Mouse (Mus musculus) lung, postnatal 4 days (tissue): ENCODE results near the gene Skap2.

Experiments
- DNase-seq, 2 experiments: peaks; one replicate each; pipeline ENCODE4 v3.0.0; 2021

Skap2 gene

GRCm38 (mm10) chr6:52004995-52005394 is 7.4 kb downstream of the Skap2 start:
- no peak for DNase-seq

DNA sequence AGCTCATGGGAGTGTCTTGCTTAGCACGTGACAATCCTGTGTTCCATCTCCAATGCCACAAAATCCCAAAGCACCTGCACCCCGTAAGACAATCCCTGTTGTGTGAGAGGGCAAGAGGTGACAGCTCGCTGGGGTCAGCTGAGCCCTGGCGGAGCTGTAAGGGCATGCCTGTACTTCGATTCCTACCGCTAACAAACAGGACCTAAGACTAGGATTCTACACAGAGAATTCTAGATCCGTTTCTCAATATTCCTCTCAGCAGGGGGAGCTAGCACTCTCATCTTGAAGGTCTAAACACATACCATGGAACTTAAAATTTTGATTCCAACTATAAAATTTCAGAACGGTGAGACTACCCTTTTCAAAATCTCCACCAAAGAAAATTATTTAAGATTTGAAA is 9.7 kb downstream of the Skap2 start:
- peak in 1 of 2 experiments; percentile 56 for DNase-seq

DNA sequence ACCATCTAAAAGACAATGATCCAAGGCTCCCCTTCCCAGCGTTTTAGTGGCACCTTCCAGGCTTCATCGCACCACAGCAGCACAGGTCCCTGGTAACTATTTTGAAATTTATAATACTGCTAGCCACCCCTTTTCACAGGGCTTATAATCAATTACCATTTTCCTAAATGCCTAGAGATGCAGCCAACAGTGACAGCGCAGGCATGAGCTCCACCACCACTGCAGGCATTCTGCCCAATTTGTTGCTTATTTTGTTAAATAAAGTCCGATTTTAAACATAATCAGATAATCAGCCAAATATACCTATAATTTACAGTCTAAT is 13.2 kb downstream of the Skap2 start:
- no peak for DNase-seq

GRCm38 (mm10) chr6:51998409-51999156 is 13.8 kb downstream of the Skap2 start:
- DNase-seq, result peak in 1 of 2 experiments; percentile 33

DNA sequence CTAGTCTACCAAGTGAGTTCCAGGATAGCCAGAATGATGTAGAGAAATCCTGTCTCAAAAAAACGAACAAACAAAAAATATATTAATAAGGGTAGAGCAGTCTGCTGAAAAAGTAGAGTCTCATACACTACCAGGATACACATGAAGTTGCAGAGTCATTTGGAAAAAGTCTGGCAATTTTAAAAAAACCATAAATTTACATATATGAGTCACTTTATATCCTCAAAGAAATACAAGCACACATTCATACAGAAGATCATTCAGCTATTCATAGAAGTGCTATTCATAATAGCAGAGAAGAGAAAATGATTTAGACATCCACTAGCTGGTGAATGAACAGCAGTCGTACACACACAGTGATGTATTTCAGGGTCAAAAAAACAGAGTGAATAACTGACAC is 24.4 kb downstream of the Skap2 start:
- DNase-seq, result no peak

DNA sequence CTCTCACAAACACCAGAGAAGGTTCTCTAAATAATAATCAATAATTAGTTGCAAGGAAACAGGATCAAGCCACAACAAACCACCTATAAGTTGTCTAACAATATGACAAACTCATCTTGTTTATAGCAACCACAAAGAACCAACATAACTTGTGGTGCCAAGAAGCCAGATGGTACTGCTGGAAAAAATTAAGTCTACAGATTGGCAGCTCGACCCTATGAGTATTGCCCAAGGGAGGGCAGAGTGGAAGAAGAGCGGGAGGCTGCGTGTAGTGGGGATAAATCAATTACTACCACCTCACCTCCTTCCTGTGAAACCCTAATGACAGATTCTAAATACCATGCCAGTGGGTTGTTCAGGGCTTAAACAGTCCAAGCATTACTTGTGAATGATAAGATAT is 34.7 kb downstream of the Skap2 start:
- no peak for DNase-seq

GRCm38 (mm10) chr6:51975751-51976150 is 36.6 kb downstream of the Skap2 start:
- DNase-seq, result peak in 1 of 2 experiments; percentile 51

- no peak for DNase-seq
Measured at GRCm38 (mm10) chr6:51958992-51959391, 53.4 kb downstream of the Skap2 start.

DNA sequence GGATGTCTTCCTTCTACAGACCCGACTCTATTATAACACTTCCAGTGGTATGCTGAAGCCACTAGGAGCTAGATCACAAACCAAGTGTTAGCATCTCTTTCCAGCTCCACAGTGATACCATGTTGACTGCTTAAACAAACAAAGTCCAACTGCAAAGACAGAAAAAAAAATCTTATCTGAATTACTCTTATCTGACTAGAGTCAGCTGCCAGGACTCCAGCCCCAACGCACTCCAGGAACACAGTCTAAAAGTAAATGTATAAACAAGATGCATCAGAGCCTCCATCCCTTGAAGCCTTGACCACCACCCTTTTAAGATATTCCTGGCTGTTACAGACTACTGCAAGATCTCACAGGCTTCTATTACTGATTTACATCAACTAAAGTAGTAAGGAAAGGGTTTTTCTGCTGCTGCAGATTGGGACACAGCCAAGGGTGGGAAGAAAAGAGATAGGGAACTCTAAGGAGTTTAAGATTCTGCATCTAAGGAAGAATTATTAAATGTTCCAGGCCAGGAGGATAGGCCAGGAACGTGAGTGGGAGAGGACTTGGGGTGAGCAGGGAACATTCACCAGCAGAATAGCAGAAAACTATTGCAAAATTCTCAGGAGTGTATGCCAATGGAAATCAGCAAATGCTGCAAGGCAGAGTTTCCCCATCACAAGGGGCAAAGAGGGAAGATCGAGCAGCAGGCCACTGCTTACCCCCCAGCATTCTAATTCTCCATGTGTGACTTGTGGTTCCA is 56.1 kb downstream of the Skap2 start:
- no peak for DNase-seq

DNA sequence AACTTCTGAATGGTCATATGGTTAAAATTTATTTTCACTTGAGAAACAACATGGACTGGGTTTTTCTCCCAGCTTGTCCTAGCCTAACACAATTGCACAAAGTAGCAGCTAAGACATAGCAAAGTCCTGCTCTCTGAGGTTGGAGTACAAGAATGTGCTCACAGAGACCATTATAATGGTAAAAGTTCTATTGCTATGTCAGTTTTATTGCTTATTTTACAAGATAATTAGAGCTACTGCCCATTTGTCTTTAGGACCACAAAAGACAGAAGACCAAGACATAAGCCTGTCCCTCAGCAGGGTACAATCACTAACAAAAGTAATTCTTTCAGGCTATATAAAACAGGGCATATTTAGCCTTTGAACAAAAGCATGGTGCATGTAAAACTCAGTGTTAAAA is 64.7 kb downstream of the Skap2 start:
- no peak for DNase-seq

DNA sequence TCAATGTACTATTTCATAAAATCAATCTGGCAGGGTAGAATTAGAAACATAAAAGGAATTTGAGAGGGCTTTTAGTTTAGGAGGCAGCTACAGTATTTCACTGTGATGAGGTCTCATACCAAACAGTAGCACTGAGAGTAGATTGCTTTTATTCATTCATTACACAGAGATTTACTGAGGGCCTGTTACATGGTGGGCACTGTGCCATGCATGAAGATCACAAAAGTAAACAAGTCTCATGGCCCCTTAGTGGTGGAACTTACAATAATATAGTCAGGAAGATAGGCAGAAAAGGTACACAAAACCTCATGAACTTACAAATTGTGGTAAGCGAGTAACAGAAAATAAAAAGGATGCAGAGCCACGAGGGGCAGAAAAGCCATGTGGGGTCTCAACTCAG is 67.4 kb downstream of the Skap2 start:
- DNase-seq, result no peak

- DNase-seq, result no peak
Measured at GRCm38 (mm10) chr6:51933998-51934397, 78.4 kb downstream of the Skap2 start.

- DNase-seq, result no peak
Measured at GRCm38 (mm10) chr6:51933034-51933611, 79.2 kb downstream of the Skap2 start.

GRCm38 (mm10) chr6:51927101-51927500 is 85.2 kb downstream of the Skap2 start:
- DNase-seq, result no peak

DNA sequence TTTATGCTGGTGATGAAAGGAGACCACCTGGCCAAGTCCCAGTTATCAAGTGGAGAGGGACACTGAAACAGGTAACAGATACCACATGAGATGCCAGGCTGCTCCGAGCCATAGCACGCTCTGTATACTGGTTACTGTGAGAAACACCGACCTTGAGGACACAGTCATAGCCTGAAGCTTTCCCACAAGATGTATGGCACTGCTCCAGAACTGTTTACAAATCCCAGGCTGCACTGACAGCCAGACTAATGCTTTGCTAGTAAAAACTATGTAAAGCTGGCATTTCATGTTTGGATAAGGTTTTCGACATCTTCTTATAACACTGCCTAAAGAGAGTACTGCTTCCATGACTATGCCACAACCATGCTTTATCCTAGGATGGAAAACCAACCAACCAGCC is 90.5 kb downstream of the Skap2 start:
- no peak for DNase-seq

GRCm38 (mm10) chr6:51908495-51908894 is 103.9 kb downstream of the Skap2 start:
- no peak for DNase-seq

GRCm38 (mm10) chr6:51905659-51906058 is 106.7 kb downstream of the Skap2 start:
- peak; percentile 22 to 67 for DNase-seq

DNA sequence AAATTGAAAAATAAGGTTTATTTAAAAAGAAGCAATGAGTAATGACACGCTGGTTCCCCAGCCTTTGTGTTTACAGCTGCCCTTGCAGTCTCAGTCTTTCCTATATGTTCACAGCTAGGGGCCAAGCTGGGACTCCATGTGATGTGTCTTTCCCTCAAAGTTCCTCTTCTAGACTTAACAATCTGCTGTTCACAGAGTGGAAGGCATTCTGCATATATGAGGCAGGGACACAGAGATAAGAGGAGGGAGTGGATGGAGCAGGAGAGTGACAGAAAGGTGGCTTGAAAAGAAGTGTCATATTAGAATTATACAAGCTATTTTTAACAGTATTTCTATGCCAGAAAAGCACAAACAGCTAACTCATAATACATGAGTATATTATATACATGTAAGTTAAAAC is 110.8 kb downstream of the Skap2 start:
- no peak for DNase-seq

DNA sequence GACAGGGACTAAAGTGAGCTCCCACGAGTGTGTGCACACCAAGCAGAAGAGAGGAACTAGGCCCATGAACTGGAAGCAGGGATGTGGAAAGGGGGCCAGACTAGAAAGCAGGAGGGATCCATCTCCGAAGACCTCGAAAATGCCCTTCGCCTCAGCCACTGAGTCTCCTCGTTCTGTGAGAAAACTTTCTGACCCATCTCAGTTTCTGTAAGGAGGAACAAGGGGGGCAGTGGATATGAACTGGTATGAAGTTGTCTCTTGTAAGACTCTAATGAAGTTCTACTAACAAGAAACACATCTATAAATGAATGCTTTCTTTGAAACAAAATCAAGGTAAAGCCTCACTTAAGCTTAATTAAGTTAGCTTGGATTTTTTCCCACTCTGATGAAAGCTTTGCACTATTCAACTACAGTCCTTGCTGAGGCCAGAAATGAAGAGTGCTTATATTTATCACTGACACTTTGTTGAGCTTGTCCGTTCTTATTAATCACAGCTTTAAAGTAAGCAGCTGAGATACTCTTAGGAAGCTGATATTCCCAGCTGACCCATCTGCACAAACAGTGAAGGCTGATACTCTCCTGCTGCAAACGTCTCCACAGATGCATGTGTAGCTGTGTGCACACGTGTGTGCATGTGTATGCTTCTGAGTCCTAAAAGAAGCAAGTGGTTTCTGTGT is 113.9 kb downstream of the Skap2 start:
- peak in 1 of 2 experiments; percentile 32 for DNase-seq

DNA sequence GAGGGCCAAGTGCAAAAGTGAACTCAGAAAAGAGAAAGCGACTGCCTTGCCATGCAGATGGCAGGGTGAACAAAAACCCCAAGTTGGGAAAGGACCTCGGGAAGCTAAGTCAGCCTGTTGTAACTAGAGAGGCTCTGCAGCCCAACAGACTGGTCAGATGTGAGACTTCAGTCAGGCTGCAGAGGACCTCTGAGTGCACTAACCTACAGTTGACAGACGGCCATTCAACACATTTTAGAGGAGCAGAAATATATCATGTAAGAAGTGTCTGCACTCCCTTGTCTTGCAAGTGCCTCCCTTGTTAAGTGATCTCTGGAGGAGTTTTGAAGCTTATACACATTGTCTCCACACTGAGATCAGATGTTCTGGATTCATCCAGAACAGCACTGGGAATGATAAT is 116.6 kb downstream of the Skap2 start:
- DNase-seq, result no peak

DNA sequence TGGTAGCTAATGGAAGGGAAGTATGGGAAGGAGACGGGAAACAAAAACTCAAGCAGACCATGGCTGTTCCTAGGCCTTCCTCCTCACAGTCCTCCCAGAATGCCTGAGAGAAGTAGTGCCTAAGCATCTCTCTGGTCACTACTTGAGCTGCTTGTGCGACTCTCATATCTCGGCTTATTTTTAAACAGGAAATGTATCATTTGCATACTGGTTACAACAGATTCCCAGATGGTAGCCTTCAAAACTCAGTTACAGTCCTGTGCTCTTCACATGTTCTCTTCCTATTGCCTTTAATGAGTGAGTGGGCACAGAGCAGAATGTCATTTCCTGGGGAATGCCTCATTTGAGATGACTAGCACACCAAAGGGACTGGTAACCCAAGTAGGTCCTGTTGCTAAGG is 117.6 kb downstream of the Skap2 start:
- DNase-seq, result no peak

- no peak for DNase-seq
Measured at GRCm38 (mm10) chr6:51890356-51890755, 122.0 kb downstream of the Skap2 start.

GRCm38 (mm10) chr6:51889824-51890223 is 122.5 kb downstream of the Skap2 start:
- peak in 1 of 2 experiments; percentile 39 for DNase-seq
